Mouse (Mus musculus) brain, embryonic 18.5 days (tissue): ENCODE data around the gene Pax7.

Source experiments
- DNase-seq: peaks from one replicate; pipeline ENCODE4 v3.0.0-alpha.2; 2012; ENCODE audit warnings: low read depth, low spot score

Pax7 gene

DNA sequence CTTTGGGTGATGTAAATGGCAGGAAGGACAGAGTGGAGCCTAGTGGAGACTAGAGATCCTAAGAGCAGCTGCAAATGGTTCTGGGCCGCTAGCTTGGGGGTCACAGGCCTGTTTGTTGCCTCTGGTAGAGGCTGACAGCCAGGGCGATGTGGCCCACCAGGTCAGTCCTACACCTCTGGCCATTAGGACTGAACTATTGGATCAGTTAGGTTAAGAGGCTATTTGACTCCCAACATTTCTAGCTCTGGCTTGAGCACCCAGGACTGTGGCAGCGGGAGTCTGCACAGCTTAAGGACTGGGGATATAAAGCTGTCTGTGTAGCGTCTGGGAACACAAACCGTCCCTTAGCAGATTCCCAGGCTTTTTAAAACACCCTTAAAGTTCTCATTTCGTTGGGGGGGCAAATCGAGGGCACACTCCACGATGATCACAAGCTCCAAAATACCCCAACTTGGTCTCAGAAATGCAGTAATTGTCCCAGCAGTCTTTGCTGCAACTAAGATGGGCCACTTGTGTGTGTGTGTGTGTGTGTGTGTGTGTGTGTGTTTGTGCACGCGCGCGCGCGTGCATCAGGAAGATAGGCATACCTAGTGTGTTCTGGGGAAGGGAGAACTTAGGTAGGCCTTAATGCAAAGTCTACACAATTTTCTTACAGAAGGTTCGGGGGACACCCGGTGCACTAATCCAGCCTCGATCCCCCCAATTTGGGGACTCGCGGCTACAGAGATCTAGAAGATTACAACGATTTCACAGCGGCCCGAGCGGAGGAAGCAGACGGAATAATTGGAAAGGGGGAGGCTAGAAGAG, 2.5 kb downstream of the Pax7 start:
- no peak for DNase-seq

DNA sequence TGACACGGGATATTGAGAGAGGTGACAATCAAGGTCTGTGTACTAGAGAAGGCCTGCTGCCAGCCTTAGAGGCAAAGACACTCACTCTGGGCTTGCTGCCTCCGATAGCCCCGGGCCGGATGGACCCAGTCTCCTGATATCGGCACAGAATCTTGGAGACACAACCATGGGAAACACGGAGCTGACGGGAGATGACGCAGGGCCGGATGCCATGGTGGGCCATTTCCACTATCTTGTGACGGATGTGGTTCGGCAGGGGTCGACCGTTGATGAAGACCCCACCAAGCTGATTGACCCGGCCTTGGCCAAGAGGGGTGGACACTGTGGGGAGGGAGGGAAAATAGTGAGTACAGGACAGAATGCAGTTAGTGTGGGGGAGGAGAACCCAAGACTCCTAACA, 3.3 kb downstream of the Pax7 start:
- no peak for DNase-seq

DNA sequence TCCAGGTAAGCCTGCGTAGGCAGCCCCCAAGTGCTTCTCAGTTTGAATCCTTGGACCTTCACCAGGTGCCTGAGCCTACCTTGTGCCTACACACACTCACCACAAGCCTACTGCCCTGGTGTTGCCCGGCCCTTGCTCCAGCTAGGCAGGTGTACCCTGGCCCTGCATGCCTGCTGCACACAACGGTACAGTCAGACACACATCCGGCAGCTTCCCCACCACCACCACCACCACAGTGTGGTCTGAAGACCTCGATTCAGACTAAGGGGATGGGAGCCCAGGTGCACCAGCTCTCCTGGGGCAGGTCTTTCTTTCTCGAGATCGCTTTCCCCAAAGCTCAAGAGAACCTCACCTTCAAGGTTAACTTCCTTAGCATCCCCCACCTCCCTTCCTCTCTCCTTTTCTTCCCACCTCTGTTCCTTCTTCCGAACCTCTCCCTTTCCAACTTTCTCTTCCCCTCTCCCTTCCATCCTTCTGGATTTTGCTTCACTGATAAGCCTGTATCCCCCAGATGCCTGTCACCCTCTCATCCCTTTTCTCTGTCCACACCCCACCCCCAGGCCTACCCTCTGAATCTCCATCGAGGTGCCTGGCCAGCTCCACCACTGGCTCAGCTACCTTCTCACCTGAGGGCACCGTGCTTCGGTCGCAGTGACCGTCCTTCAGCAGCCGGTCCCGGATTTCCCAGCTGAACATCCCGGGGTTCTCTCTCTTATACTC, 4.3 kb downstream of the Pax7 start:
- DNase-seq: no peak

DNA sequence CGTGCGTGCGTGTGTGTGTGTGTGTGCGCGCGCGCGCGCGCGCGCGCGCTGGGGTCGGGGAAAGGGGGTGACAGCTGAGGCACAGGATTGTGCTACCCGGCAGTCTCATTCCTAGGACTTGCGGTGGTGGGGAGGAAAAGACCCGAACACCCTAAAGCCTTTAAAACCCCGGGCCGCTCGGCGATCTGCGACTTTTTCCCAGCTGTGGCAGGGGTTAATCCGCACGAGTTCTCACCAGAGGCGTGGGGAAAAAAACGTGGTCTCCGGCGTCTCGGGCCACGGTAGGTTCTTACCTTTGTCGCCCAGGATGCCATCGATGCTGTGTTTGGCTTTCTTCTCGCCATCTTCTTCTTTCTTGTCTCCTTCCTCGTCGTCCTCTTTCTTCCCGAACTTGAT, 5.0 kb downstream of the Pax7 start:
- no peak for DNase-seq

DNA sequence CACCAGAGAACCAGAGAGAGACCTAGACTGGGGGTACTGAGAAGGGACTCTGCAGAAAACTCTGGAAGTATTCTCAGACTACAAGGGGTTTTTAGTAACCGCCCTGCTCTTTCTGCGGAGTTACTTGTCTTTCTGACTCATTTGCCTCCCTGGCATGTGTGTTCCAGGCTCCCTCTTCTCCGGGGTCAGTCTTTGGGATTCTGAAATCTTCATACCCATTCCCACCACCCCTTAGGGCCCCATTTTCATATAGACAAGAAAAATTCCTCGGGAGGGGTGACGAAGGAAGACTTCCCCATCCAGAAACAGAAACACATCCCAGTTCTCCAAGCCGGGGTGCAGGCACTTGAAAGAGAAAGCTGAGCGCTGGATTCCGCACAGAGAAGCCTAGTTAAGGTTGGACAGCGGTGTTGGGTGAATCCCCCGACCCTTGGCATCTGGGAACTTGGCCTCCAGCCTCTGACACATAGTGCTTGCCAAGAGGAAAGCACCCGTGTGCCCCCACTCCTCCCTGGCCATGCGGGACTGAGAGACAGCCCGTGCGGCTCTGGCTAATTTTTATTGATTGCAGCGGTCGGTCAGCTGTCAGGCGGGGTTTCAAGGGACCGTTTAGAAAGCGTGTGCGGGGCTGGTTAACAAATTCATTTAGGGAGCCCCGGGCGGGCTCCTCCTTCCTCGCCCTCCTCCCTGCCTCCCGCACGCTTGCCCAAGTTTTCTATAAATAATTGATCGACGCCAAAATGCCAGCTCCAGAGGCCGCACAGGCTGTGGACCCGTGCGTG, 5.6 kb downstream of the Pax7 start:
- no peak for DNase-seq

DNA sequence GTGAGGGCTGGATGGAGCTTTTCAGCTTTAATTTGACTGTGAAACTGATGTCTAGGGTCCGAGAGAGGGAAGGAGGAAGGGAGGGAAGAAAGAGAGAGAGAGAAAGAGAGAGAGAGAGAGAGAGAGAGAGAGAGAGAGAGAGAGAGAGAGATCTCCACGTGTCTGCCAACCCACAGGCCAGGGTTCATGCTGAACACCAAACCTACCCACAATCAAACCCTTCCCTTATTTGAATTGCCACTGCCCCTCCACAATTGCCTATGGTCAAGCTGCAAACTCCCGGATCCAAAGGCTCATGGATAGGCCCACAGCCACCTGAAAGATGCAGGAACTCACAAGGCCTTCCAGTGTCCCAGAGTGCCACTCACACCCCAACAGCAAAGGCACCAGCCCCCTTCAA, 7.1 kb downstream of the Pax7 start:
- DNase-seq: no peak

DNA sequence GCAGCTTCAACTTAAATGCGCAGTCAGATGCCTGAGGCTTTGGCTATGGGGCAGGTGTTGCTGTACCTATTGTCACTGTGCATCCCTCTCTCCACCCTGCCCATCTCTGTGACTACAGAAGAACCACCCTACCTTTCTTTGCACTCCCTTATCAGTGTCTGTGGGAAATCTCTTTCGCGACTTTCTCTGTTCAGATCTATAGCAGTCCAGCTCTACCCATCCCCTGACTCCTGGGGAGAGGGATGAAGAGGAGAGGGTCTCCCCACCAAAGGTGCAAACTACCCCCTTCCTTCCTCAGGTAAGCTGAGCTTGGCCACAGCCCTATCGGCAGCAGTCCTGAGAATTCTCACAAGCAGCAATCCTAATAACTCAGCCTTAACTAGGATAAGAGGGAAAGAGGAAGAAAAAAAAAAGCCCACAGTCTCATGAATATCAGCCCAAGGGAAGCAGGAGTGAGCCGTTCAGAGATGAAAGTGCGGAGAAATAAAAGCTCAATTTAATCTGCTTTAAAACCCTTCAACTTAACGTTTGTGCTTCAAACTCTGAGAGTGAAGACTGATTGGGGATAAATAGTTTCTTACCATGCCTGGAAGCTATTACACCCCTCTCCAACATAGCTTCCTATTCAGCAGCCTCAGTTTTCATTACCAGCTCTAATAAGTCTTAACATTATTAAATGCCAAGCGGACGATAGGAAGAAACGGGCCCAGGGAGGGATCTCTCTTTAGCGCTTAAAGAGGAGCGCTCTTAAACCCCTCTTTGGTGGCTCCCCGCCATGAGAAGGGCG, 7.8 kb downstream of the Pax7 start:
- DNase-seq: no peak

DNA sequence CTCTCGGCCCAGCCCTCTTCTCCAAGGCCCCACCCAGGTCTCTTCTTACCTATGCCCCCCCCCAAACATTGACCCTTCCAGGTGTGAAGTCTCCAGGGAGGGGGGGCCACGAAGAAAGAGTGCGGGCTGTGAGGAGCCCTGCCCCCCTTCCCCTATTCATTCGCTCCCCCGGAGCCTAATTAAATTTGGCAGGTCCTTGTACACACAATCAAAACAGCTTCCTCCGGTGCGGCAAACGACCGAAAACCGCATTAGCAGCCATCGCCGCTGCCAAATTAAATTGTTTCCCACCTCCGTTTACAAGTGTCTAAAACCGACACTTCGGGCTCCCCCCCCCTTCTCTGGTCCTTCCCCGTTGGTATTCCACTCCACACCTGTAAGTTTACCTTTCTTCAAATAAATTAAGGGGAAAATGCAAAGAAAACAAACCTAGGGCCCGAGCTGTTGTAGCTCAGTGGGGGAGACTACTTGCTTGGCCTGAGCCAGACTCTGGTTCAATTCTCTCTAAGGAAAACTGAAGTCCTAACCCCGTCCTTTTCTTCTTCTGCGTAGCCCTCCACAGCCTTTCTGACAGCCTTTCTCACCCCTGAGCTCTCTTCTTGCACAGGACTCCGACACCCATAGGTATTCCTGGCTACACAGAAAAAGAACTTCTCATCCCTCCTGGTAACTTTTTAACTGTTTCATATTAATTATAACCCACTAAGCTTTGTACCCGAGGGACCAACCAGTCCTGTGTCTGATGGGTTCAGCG, 8.6 kb downstream of the Pax7 start:
- DNase-seq: no peak

DNA sequence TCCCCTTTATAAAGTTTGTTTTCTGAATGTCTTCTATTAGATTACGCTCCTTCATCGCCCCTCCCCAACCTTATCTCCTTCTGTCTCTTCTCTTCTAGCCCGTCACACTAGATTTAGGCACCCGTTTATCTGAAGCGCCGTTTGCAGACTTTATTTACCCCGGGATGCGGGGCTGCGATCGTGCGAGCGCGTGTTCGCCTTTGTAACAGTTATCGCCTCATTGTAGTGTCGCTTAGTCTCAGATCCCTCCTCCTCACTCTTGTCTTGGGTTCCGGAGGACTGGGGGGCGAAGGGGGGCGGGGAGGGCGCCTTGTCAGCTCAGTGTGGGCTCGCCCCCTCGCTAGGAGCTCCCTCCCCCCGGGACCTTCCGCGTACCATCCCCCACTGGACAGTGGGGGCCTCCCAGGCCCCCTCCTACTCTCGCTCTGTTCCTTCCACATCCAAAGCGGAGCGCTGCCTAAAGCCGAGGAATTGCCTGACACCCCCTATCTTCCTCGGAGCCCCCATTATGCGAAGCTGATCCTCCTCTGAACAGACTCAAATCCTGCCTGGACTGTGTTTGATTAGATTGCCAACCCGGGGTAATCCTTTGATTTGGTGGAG, 9.4 kb downstream of the Pax7 start:
- DNase-seq: no peak

DNA sequence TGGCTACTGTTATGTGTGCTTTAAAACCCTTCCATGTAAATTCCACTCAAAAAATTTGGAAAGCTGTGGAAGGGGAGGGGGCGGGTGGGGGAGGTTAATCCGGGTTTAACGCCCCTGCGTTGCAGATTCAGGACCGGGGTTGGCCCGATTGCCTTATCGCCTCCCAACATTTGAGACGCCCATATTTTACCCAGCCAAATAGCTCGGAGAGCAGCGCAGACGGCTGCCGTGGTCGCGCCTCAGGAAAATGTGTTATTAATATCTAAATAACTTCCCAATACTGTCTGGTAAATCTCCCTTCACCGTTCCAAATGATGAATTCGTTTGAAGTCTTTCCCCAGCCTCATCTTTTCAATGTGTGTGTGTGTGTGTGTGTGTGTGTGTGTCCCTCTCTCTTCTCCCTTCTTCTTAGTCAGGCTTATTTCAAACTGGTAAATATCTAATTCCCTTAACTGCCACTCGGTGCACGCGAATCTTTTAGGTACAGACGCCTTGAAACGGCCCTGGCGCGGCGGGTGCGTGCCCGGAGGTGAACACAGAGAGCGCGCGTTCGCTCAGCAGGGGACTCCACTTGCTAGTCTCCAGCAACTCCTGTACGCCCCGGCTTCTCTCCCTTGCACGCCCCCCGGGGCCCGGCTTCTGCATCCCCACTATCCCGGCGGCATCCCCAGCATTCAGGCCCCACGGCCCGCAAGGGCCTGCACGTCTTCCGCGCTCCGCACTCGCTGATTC, 10.0 kb downstream of the Pax7 start:
- no peak for DNase-seq

DNA sequence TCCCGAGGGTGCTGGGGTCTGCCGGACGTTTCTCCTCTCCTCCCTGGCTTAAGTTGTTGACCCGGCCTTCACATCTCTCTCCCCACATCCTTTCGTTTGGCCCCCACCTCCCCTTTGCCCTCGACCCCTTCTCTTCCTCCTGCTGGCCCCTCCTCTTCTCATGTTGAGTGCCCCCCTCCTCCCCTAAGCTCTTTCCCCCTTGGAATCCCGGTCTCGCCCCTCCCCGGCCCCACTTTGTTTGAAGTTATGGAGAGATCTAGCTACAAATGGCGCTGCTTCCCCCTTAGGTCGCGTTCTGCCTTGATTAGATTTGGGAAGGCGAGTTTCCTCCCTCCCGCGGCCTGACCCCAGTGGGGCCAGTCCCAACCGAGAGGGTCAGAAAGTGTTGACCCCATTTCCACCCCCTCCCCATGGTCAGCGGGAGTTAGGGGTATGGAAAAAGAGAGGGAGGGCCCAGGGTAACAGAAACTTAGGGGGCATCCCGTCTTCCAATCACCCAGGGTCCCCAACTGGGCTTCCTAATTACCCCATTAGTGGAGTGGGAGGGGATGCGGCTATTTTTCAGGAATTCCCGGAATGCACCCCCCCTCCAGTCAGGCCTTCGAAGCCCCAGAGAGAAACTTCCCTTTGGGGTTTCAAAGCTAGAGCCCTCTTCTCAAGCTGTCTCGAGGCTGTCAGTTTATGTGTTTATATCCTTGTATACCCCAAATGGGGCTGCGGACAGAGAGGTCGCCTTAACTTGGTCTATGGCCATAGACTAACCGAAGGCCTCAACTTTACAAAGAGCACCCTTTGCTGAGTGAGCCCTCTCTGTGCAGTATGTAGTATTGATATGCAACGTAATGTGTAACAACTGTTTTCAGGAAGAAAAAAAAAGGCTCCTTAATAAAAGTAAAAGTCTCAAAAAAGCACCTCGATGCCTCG, 10.9 kb downstream of the Pax7 start:
- no peak for DNase-seq

DNA sequence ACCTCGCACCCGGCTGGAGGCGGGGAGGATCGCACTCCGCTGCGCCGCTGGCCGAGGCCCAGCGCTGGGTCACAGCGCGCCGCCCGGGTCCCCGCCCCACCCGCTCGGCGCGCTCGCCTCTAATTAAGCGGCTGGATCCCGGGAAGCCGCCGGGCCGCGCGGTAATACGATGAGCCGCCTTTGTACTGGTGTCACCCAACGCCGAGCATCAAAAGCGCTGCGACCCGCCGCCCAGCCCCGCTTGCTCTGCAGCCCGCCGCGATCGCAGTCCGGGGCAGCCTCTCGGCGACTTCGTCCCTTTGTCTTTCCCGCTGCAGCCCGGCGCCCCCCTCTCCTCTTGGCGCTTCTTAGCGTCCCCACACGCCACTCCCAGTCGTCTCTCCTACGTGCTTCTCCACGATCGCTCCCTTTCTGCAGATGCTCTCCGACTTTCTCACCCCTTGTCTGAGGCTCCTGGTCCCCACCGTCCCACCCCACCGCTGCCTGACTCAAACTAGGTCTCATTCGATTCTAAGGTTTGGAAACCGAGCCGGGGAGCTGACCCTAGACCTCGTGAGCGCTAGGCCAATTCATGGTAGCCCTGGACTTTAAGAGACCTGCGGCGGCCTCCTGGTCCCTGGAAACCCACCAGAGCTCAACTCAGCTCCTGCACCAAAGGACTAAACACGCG, 11.7 kb downstream of the Pax7 start:
- DNase-seq: no peak

DNA sequence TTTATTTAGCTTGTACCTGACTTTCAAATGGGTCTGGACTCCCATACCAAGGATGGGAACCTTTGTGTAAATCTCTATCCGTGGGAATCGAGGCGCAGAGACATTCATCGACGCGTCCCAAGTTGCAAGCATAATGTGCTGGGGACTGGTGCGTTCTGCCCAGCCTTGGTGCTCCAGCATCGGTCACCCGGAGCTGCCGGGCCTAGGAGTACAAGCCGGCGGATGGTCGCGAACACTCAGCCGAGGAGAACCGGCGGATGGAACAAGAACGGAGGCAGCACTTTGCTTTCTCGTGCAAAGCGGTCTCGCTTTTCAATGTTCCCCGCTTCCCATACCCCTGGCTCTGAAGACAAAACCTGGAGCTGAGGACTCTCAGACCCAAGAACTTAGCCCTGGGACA, 12.3 kb downstream of the Pax7 start:
- DNase-seq: no peak

DNA sequence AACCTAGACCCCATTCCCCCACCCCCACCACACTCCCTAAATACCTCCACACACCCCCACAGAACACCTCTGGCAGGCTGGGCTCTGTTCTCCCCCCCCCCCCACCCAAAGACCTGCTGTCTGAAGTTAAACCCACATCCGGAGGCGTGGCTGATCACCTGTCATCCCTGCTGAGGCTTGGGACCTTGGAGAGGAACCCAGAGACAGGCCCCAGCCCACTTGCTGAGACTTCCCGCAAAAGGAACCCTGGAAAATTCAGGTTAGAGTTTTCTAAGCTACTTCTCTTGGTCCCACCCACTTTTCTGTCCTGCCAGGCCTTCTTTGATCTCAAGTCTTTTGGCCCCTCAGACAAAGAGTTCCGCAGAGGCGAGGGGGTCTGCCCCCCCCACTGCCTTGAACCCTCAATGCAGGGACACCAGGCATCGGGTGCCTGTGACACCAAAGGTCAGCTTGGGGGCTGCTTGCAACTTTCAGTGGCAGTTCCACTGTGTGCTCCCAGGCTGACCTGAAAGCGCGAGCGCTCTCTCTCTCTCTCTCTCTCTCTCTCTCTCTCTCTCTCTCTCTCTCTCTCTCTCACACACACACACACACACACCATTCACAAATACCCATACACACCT, 13.8 kb downstream of the Pax7 start:
- DNase-seq: no peak

DNA sequence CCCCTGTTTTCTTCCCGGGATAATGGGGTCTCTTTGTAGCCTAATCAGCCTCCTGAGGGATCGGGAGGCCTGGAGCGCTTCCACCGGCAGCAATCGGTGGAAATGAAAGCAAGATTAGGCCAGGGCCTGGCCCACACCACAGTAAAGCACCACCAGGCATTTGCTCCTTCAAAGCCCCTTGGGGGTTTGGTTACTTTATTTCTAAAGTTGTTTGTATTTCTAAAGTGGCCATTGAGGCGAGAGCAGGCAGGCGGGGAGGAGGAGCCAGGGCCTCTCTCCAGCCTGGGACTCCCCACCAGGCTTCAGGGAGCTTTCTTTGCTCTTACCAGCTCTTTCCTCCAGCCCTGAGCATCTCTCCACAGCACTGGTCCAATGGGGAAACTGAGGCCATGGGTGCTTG, 15.2 kb downstream of the Pax7 start:
- DNase-seq: no peak

DNA sequence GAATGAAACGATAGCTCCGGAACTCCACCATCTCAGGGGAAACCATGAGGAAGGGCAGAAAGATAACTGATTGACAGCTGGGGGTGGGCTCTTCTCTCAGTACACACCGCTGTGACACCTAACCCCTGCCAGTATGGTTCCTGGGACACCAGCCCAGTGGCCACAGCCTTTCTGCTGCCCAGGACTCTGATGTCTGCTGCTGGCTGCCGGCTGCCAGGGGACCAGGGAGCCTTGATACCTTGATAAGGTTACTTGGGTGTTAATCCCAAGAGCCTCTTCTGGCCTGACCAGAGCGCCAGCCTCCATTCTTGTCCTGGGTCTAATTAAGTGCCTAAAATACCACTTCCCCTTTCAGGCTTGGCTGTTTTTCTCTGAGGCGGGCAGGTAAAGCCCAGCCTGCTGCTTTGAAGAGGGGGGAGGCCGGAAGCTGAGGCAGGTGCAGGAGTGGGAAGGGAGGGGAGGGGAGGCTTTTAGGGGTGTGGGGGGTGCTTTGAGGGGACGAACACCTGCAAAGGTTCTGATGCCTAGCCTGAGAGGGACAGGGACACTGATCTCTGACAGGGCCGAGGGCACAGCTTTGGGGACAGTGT, 19.9 kb downstream of the Pax7 start:
- no peak for DNase-seq

DNA sequence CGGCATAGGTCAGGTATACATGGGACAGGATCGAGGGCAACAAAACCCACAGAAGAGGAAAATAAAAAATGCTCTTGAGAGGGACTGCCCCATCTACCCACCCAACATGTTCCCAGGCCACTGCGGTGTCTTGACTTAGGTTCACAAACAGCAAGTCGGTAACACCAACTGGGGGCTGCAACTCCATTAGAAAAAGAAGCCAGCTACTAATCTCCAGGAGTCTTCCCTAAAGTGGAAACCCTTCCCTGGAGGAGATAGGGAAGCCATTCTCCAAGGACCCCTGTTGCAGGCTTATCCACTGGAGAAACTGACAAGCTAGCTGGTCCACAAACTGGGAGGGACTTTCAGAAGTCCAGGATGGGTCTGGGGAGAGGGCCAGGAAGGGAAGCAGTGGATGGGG, 21.4 kb downstream of the Pax7 start:
- DNase-seq: no peak
